8 mouse cellular contexts compared by ENCODE assay signal in genomic region chr11:78791582-78791981, GRCm38 (mm10). TPM values are rescaled to one million over a fixed set of nuclear protein-coding genes. Genes with fewer than 3 reads are reported as not detected.
DNase-seq lines count a peak whose midpoint lies in the region; ATAC-seq lines count a peak whose summit lies in the region.
"Had no signal": no experiment of that assay in that cellular context is flagged by ENCODE, and none has a peak within 500 bp of the region (broad histone marks: within the 10 kb centered on the region; RNA-seq: fewer than 3 reads in every experiment).

No protein-coding gene starts in this region.

- peak overlapping the region; percentile 41 for H3K4me2 ChIP-seq in neural tube, embryonic 15.5 days

- no peaks in the 10 kb centered on the region for H3K36me3 ChIP-seq in forebrain, embryonic 10.5 days (replicated peaks)
- no peaks in the 10 kb centered on the region for H3K36me3 ChIP-seq in neural tube, embryonic 15.5 days
- H3K36me3 ChIP-seq: liver, embryonic 15.5 days had no signal

- no peak overlapping the region for H3K4me3 ChIP-seq in forebrain, embryonic 10.5 days
- no peak overlapping the region for H3K4me3 ChIP-seq in neural tube, embryonic 15.5 days (replicated peaks)
- H3K4me3 ChIP-seq: liver, embryonic 15.5 days had no signal

- intact Hi-C loops in left cerebral cortex, postnatal 4 days (cut with DNase I): no loop called here

- WGBS in forebrain, embryonic 10.5 days: 69% methylated on average over 4 of the region's 4 CpGs
- 12% methylated on average over 4 of the region's 4 CpGs for WGBS in neural tube, embryonic 15.5 days

- H3K9me3 ChIP-seq in forebrain, embryonic 10.5 days: no peaks in the 10 kb centered on the region
- no peaks in the 10 kb centered on the region for H3K9me3 ChIP-seq in neural tube, embryonic 15.5 days (replicated peaks)
- H3K9me3 ChIP-seq: liver, embryonic 15.5 days had no signal

- peak overlapping the region; percentile 65 for H3K27ac ChIP-seq in forebrain, embryonic 10.5 days
- peak overlapping the region; percentile 80 for H3K27ac ChIP-seq in neural tube, embryonic 15.5 days (replicated peaks)
- H3K27ac ChIP-seq: liver, embryonic 15.5 days had no signal

- H3K9ac ChIP-seq in neural tube, embryonic 15.5 days (replicated peaks): no peak overlapping the region
- H3K9ac ChIP-seq: liver, embryonic 15.5 days had no signal

- 0 out of 4 replicates have a peak, but pooled peaks have one; percentile 33 for ATAC-seq in hematopoietic stem cell, adult 5-6 weeks (replicated peaks in 1 of 2; ENCODE audit: insufficient read depth in 1 of 2, low FRiP score in 2 of 2, low TSS enrichment in 1 of 2, low read depth in 1 of 2, poor library complexity in 2 of 2, severe bottlenecking in 2 of 2)
- ATAC-seq in neural tube, embryonic 15.5 days (ENCODE audit: low FRiP score): peak; percentile 69

- peaks cover 7% of the 10 kb centered on the region; the same call in 1 of the 2 replicates for H3K27me3 ChIP-seq in forebrain, embryonic 10.5 days (ENCODE audit: poor library complexity, severe bottlenecking)
- no peaks in the 10 kb centered on the region; the same call in 1 of the 2 replicates for H3K27me3 ChIP-seq in neural tube, embryonic 15.5 days (replicated peaks)
- H3K27me3 ChIP-seq: liver, embryonic 15.5 days had no signal

- peaks cover 44% of the 10 kb centered on the region for H3K4me1 ChIP-seq in forebrain, embryonic 10.5 days
- peaks cover 26% of the 10 kb centered on the region for H3K4me1 ChIP-seq in neural tube, embryonic 15.5 days

- peak; percentile 82 for DNase-seq in 416B (ENCODE audit: low read depth)
- DNase-seq in Muller cell, postnatal 12 days (ENCODE audit: inconsistent ontology term): peak; percentile 59
- no peak for DNase-seq in forebrain, embryonic 10.5 days (ENCODE audit: extremely low spot score, low spot score)
- DNase-seq in left cerebral cortex, postnatal 4 days: peak; percentile 87
- no peak for DNase-seq in thymus, postnatal 4 days

RNA-seq across cellular contexts. Expression of gene Lyrm9, which starts 34.8 kb away (rescaled TPM):
- polyA plus RNA-seq in forebrain, embryonic 10.5 days (2016; fragmentation: Nextera tagmentation; extraction: Ambion mirVana): 23.4 and 26.2 TPM in 2 replicates
- total RNA-seq in hematopoietic stem cell, adult 5-6 weeks (2017): 5.8 and 104 TPM in 2 replicates
- total RNA-seq in left cerebral cortex, postnatal 4 days (2021): 10 to 100 TPM; 28.0 to 36.5 TPM
- 34.0 and 42.0 TPM in 2 replicates for polyA plus RNA-seq in neural tube, embryonic 15.5 days (2015; fragmentation: Nextera tagmentation; extraction: Ambion mirVana)

RNA-seq across cellular contexts. Expression of gene Ccnq, which starts 40.1 kb away (rescaled TPM):
- 40.1 and 40.8 TPM in 2 replicates for polyA plus RNA-seq in forebrain, embryonic 10.5 days (2016; fragmentation: Nextera tagmentation; extraction: Ambion mirVana)
- 19.4 and 30.0 TPM in 2 replicates for total RNA-seq in hematopoietic stem cell, adult 5-6 weeks (2017)
- total RNA-seq in left cerebral cortex, postnatal 4 days (2021): 10 to 100 TPM; 16.8 to 17.5 TPM
- 31.2 and 32.2 TPM in 2 replicates for polyA plus RNA-seq in neural tube, embryonic 15.5 days (2015; fragmentation: Nextera tagmentation; extraction: Ambion mirVana)

Comparison
In these comparisons a context has a peak if more than half of its experiments do, and no peak if none do; other contexts are left out.
1. DNase-seq: peak in 416B (single experiment), Muller cell, postnatal 12 days (single experiment) and left cerebral cortex, postnatal 4 days (single experiment); none in forebrain, embryonic 10.5 days (single experiment) and thymus, postnatal 4 days (single experiment).